Mouse (Mus musculus): ENCODE measurements at regions not wholly inside any gene's neighbourhood (a gene's known extent, or its start where the extent isn't known, plus 50 kb on each side); places are given as distances from the start of the nearest gene placed in this dataset.

DNA sequence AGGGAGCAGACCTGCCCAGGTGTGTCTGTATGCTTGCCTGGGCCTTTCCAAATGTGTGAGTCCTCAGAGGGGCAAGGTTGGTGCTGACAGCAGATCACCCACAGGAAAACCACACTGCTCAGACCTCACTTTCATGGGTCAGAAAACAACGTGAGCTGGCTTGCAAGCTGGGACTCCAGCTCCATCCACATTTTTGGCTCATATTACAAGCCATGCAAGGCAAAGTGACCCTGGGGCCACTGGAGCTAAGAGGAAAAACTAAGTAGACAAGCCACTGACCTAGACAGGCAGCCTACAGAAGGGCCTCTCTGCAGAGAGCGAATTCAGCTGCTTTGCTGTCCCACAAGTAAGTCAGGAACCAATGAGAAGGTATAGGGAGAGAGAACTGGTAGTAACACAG, 113.7 kb upstream of the Tmem260 start:
- TF ChIP-seq CTCF (IDR thresholded peaks at IDR 0.05; ENCODE audit: extremely low read depth, insufficient read length, insufficient replicate concordance, low read depth, low read length) (no peak), POLR2A (IDR thresholded peaks at IDR 0.05; ENCODE audit: low read depth, low read length) (no peak)
